Mouse (Mus musculus) ES-CJ7 (cell line): ENCODE measurements around the gene Naip1.
A peak's percentile ranks its signal among the peaks of the same experiment; 100 is the strongest.
"Not testable (repeated sequence)": the region's sequence is repeated elsewhere in the genome, so short reads cannot be mapped to it uniquely, and the experiment has no call there.

Source experiments
- DNase-seq: peaks from one replicate; pipeline ENCODE4 v3.0.0; 2011; ENCODE audit warnings: low read depth, low spot score

The Naip1 gene

GRCm38 (mm10) chr13:100402930-100403637 is 49.6 kb downstream of the Naip1 start:
- not testable (repeated sequence) for DNase-seq

- DNase-seq: peak; percentile 55
Observed at GRCm38 (mm10) chr13:100391021-100391420, 61.6 kb downstream of the Naip1 start.

- DNase-seq: no peak
Observed at GRCm38 (mm10) chr13:100370536-100370935, 82.1 kb downstream of the Naip1 start.
